10 mouse cellular contexts compared by ENCODE assay signal in genomic region chr8:12192006-12192405, GRCm38 (mm10).
DNase-seq lines count a peak whose midpoint lies in the region; ATAC-seq and TF ChIP-seq lines count a peak whose summit lies in the region.
"Had no signal": no experiment of that assay in that cellular context is flagged by ENCODE, and none has a peak within 500 bp of the region (broad histone marks: within the 10 kb centered on the region; RNA-seq: fewer than 3 reads in every experiment).

No protein-coding gene starts in this region.

- peak; percentile 25 for DNase-seq in CD4-positive, CD25-positive, alpha-beta regulatory T cell, adult 2 months (ENCODE audit: low read depth, low spot score)
- no peak for DNase-seq in left cerebral cortex, adult 2 months (ENCODE audit: extremely low spot score in 1 of 2, low spot score in 2 of 2)
- no peak for DNase-seq in left cerebral cortex, postnatal 25 days (ENCODE audit: low spot score in 2 of 2)
- peak; percentile 43 for DNase-seq in embryo, embryonic 11 days
- DNase-seq in splenic B cell, adult 2 months (ENCODE audit: low read depth, low spot score), result peak; percentile 16
- DNase-seq in cerebellum, adult 11-12 months, result no peak
- DNase-seq in gastrocnemius, adult 18-20 months (ENCODE audit: low spot score), result no peak

- H3K27me3 ChIP-seq in splenic B cell, adult 2 months (ENCODE audit: control insufficient read depth, insufficient read depth, low read length, poor library complexity, severe bottlenecking), result no peaks in the 10 kb centered on the region
- H3K27me3 ChIP-seq: neural tube, embryonic 13.5 days had no signal

- ATAC-seq in CD4-positive, CD25-positive, alpha-beta regulatory T cell, adult 4 months, result no peak

- intact Hi-C loops in left cerebral cortex, adult 2 months (cut with DNase I), result no loop called here
- intact Hi-C loops in left cerebral cortex, postnatal 25 days (cut with DNase I), result no loop called here

- H3K27ac ChIP-seq in left cerebral cortex, adult 2 months, result no peak overlapping the region
- H3K27ac ChIP-seq: limb, embryonic 12.5 days; neural tube, embryonic 13.5 days had no signal

- H3K4me3 ChIP-seq in left cerebral cortex, adult 2 months, result no peak overlapping the region
- H3K4me3 ChIP-seq: limb, embryonic 12.5 days; neural tube, embryonic 13.5 days had no signal

- peak; percentile 63 for TF ChIP-seq CTCF in left cerebral cortex, adult 2 months (IDR thresholded peaks at IDR 0.05)

- H3K36me3 ChIP-seq in splenic B cell, adult 2 months (ENCODE audit: control insufficient read depth, insufficient read depth, low read length, poor library complexity, severe bottlenecking), result no peaks in the 10 kb centered on the region
- H3K36me3 ChIP-seq: limb, embryonic 12.5 days; neural tube, embryonic 13.5 days had no signal

Comparison
In these comparisons a context has a peak if more than half of its experiments do, and no peak if none do; other contexts are left out.
1. DNase-seq: peak in CD4-positive, CD25-positive, alpha-beta regulatory T cell, adult 2 months (single experiment), embryo, embryonic 11 days (single experiment) and splenic B cell, adult 2 months (single experiment); none in left cerebral cortex, adult 2 months (0 of 2), left cerebral cortex, postnatal 25 days (0 of 2), cerebellum, adult 11-12 months (single experiment) and gastrocnemius, adult 18-20 months (single experiment).